Mouse (Mus musculus) liver, embryonic 14.5 days (tissue): ENCODE measurements around the gene Fgd4.

Source experiments
- CTCF ChIP-seq: IDR thresholded peaks from 2 replicates; pipeline ENCODE4 v1.5.1; 2016; ENCODE audit warnings: antibody characterized with exemption, low read depth, control low read depth
- EP300 ChIP-seq: IDR thresholded peaks from 2 replicates; pipeline ENCODE4 v1.6.1; 2016; ENCODE audit warnings: antibody characterized with exemption, low read depth

DNA sequence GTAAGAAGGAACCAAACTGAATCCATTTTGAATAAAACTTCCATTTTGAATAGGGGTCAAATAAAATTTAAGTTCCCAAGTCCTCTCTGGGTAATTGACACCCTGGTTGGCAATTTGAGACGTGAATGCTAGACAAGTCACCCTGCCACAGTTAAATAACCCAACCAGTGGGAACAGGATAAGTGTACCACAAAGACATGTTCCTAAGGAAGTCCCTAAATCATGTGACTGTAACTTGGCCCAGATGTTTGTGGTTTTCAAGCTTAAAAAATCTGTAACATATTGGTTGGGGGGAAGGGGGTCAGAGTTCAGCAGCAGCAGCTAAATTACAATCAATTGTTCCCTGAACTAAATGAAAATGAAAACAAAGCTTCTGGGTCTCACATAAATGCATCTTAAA, 161.9 kb downstream of the Fgd4 start:
- TF ChIP-seq CTCF (no peak), EP300 (no peak)
